Mouse (Mus musculus): ENCODE measurements around the gene Zscan20. TPM values are rescaled to one million over a fixed set of nuclear protein-coding genes. Genes with fewer than 3 reads are reported as not detected.

Zscan20 gene
- polyA plus RNA-seq, 2 experiments, result 3.9 to 4.2 TPM

GRCm38 (mm10) chr4:128637250-128637649 lies 27.4 kb upstream of the Zscan20 start:
- H3K36me3 ChIP-seq (ENCODE audit: control insufficient read depth, insufficient read depth, low read length), result no peaks in the 10 kb centered on the region
- DNase-seq (ENCODE audit: low spot score) (peak; percentile 44), ATAC-seq (ENCODE audit: low FRiP score, low read depth) (peak; percentile 64; the same call in 1 of the 2 replicates)
- H3K4me1 ChIP-seq (ENCODE audit: control insufficient read depth, insufficient read depth, low read length), result peaks cover 32% of the 10 kb centered on the region
- H3K27me3 ChIP-seq (ENCODE audit: control insufficient read depth, insufficient read depth, low read length), result no peaks in the 10 kb centered on the region
- H3K4me3 ChIP-seq (replicated peaks; ENCODE audit: low read length), result no peak overlapping the region
- TF ChIP-seq POLR2A (IDR thresholded peaks at IDR 0.05; ENCODE audit: borderline replicate concordance, extremely low read depth, insufficient read depth, insufficient read length), result no peak
- no peak overlapping the region for H3K4me2 ChIP-seq (replicated peaks; ENCODE audit: low read depth, low read length, severe bottlenecking)
- WGBS, result 19% methylated on average over 11 of the region's 11 CpGs
- no peaks in the 10 kb centered on the region for H3K9me3 ChIP-seq (ENCODE audit: control insufficient read depth, low read length)
- H3K9ac ChIP-seq (ENCODE audit: low read depth, low read length, severe bottlenecking), result no peak overlapping the region
- no peak overlapping the region for H3K27ac ChIP-seq (replicated peaks; ENCODE audit: low read depth, low read length)

DNA sequence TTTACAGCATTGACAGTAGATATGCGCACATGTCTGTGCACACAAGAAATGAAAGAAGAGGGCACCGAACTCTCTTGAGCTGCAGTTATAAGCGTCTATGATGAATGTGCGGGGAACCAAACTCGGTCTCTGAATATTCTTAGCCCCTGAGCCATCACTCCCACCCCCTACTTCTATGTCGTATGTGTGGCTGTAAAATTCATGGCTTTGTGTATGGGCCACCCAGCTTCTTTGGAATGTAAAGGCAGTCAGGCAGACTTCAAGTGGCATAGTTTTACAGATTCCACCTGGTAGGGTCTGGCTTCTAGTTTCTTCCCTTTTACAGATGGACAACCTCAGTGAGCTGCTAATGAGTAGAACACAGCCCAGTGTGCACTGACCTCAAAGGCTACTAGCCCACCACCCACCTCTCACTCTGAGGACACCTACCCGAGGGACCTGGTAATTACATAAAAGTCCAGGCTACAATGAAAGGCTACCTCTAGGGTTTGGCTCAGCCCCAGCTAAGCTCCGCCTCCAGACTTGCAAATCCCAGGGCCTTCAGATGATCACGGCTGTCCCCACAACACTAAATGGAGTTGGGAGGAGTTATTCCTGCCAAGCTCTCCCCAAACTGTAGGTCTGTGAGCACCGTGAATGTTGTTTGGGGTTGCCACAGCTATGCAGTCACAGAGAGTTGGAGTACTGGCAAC lies 26.1 kb upstream of the Zscan20 start:
- 0 out of 2 replicates have a peak overlapping the region, but pooled peaks have one; percentile 3 for H3K4me2 ChIP-seq (replicated peaks; ENCODE audit: low read depth, low read length, severe bottlenecking)
- WGBS, result 26% methylated on average over 10 of the region's 10 CpGs
- no peaks in the 10 kb centered on the region for H3K36me3 ChIP-seq (ENCODE audit: control insufficient read depth, insufficient read depth, low read length)
- no peak overlapping the region for H3K4me3 ChIP-seq (replicated peaks; ENCODE audit: low read length)
- no peaks in the 10 kb centered on the region for H3K9me3 ChIP-seq (ENCODE audit: control insufficient read depth, low read length)
- no peak for TF ChIP-seq POLR2A (IDR thresholded peaks at IDR 0.05; ENCODE audit: borderline replicate concordance, extremely low read depth, insufficient read depth, insufficient read length)
- peaks cover 29% of the 10 kb centered on the region for H3K4me1 ChIP-seq (ENCODE audit: control insufficient read depth, insufficient read depth, low read length)
- no peak overlapping the region for H3K9ac ChIP-seq (ENCODE audit: low read depth, low read length, severe bottlenecking)
- H3K27me3 ChIP-seq (ENCODE audit: control insufficient read depth, insufficient read depth, low read length), result no peaks in the 10 kb centered on the region
- H3K27ac ChIP-seq (replicated peaks; ENCODE audit: low read depth, low read length), result no peak overlapping the region; the same call in none of the 2 replicates
- DNase-seq (ENCODE audit: low spot score) (peak; percentile 36), ATAC-seq (ENCODE audit: low FRiP score, low read depth) (peak; percentile 62)

GRCm38 (mm10) chr4:128635451-128635850 lies 25.6 kb upstream of the Zscan20 start:
- ATAC-seq (ENCODE audit: low FRiP score, low read depth) (peak; percentile 20; the same call in 1 of the 2 replicates), DNase-seq (ENCODE audit: low spot score) (peak; percentile 43)
- Histone ChIP-seq H3K4me2 (replicated peaks; ENCODE audit: low read depth, low read length, severe bottlenecking) (no peak overlapping the region), H3K9me3 (ENCODE audit: control insufficient read depth, low read length) (no peaks in the 10 kb centered on the region), H3K4me3 (replicated peaks; ENCODE audit: low read length) (no peak overlapping the region), H3K4me1 (ENCODE audit: control insufficient read depth, insufficient read depth, low read length) (peaks cover 29% of the 10 kb centered on the region), H3K27ac (replicated peaks; ENCODE audit: low read depth, low read length) (no peak overlapping the region; the same call in 1 of the 2 replicates), H3K9ac (ENCODE audit: low read depth, low read length, severe bottlenecking) (no peak overlapping the region), H3K27me3 (ENCODE audit: control insufficient read depth, insufficient read depth, low read length) (no peaks in the 10 kb centered on the region), H3K36me3 (ENCODE audit: control insufficient read depth, insufficient read depth, low read length) (no peaks in the 10 kb centered on the region)
- TF ChIP-seq POLR2A (IDR thresholded peaks at IDR 0.05; ENCODE audit: borderline replicate concordance, extremely low read depth, insufficient read depth, insufficient read length), result no peak
- WGBS, result 51% methylated on average over 7 of the region's 7 CpGs

GRCm38 (mm10) chr4:128621109-128621508 lies 11.2 kb upstream of the Zscan20 start:
- 90% methylated on average over 8 of the region's 8 CpGs for WGBS
- Histone ChIP-seq H3K4me1 (ENCODE audit: control insufficient read depth, insufficient read depth, low read length) (peaks cover 15% of the 10 kb centered on the region), H3K27me3 (ENCODE audit: control insufficient read depth, insufficient read depth, low read length) (no peaks in the 10 kb centered on the region), H3K9me3 (ENCODE audit: control insufficient read depth, low read length) (no peaks in the 10 kb centered on the region), H3K36me3 (ENCODE audit: control insufficient read depth, insufficient read depth, low read length) (no peaks in the 10 kb centered on the region), H3K27ac (replicated peaks; ENCODE audit: low read depth, low read length) (no peak overlapping the region), H3K4me2 (replicated peaks; ENCODE audit: low read depth, low read length, severe bottlenecking) (no peak overlapping the region), H3K9ac (ENCODE audit: low read depth, low read length, severe bottlenecking) (no peak overlapping the region), H3K4me3 (replicated peaks; ENCODE audit: low read length) (no peak overlapping the region)
- no peak for ATAC-seq (ENCODE audit: low FRiP score, low read depth)
- DNase-seq (ENCODE audit: low spot score), result no peak
- no peak for TF ChIP-seq POLR2A (IDR thresholded peaks at IDR 0.05; ENCODE audit: borderline replicate concordance, extremely low read depth, insufficient read depth, insufficient read length)

GRCm38 (mm10) chr4:128620572-128620971 lies 10.7 kb upstream of the Zscan20 start:
- 82% methylated on average over 6 of the region's 6 CpGs for WGBS
- Histone ChIP-seq H3K9me3 (ENCODE audit: control insufficient read depth, low read length) (no peaks in the 10 kb centered on the region), H3K27ac (replicated peaks; ENCODE audit: low read depth, low read length) (no peak overlapping the region), H3K4me3 (replicated peaks; ENCODE audit: low read length) (no peak overlapping the region), H3K36me3 (ENCODE audit: control insufficient read depth, insufficient read depth, low read length) (no peaks in the 10 kb centered on the region), H3K27me3 (ENCODE audit: control insufficient read depth, insufficient read depth, low read length) (no peaks in the 10 kb centered on the region), H3K9ac (ENCODE audit: low read depth, low read length, severe bottlenecking) (no peak overlapping the region), H3K4me1 (ENCODE audit: control insufficient read depth, insufficient read depth, low read length) (peaks cover 15% of the 10 kb centered on the region), H3K4me2 (replicated peaks; ENCODE audit: low read depth, low read length, severe bottlenecking) (no peak overlapping the region)
- DNase-seq (ENCODE audit: low spot score) (no peak), ATAC-seq (ENCODE audit: low FRiP score, low read depth) (no peak)
- TF ChIP-seq POLR2A (IDR thresholded peaks at IDR 0.05; ENCODE audit: borderline replicate concordance, extremely low read depth, insufficient read depth, insufficient read length), result no peak
